Mouse (Mus musculus) brain, embryonic 14.5 days (tissue): ENCODE results near the gene Sorcs2.

Experiments used
- CTCF ChIP-seq: fragments of 200-500 bp; IDR thresholded peaks from 2 replicates; pipeline ENCODE4 v1.5.1; 2012; ENCODE audit warnings: inconsistent platforms, mild to moderate bottlenecking, moderate library complexity, borderline replicate concordance; ENCODE audit not compliant: insufficient read depth, insufficient read length; ENCODE audit errors: extremely low read depth
- POLR2A ChIP-seq: fragments of 200-500 bp; IDR thresholded peaks from 2 replicates; pipeline ENCODE4 v1.6.1; 2012; ENCODE audit warnings: mild to moderate bottlenecking, inconsistent platforms, borderline replicate concordance; ENCODE audit not compliant: poor library complexity, insufficient read depth, insufficient read length, severe bottlenecking; ENCODE audit errors: extremely low read depth

DNA sequence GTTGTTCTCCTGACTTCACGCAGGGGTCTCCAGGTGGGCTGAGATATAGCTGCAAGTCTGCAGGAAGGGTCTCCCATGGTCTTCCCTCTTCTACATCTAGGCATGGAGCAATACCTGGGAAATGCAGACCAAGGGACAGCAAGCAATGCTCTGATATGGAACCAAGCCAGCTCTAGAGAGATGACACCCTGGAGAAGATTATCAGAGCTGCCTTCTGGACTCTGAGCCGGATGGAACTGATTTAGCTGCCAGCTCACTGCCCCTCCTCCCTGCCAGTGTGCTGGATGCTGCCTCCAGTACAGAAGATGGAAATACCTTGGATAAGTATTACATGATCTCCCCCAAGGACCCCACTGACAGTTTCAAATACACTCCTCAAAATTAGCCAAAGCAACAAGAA is 244.7 kb downstream of the Sorcs2 start:
- no peak for TF ChIP-seq CTCF
- no peak for TF ChIP-seq POLR2A
